Mouse (Mus musculus) liver, embryonic 12.5 days (tissue): Measurements from ENCODE around the gene Oas1d. TPM values are rescaled to one million over a fixed set of nuclear protein-coding genes. Genes with fewer than 3 reads are reported as not detected.
"Not testable (repeated sequence)": the region's sequence is repeated elsewhere in the genome, so short reads cannot be mapped to it uniquely, and the experiment has no call there.

Experiments
- ATAC-seq: fragments of 200-750 bp; cut with Nextera tagmentation; 2 replicates; pipeline ENCODE4 v1.8.0; 2017; ENCODE audit warnings: moderate number of reproducible peaks, mild to moderate bottlenecking, moderate library complexity
- H3K27ac ChIP-seq: fragments of 300-500 bp; sonication (generic); 2 replicates; pipeline ENCODE4 v1.5.1; 2016; ENCODE audit warnings: mild to moderate bottlenecking
- H3K27me3 ChIP-seq: fragments of 300-500 bp; sonication (generic); replicated peaks from 2 replicates; pipeline ENCODE4 v1.6.1; 2016; ENCODE audit warnings: mild to moderate bottlenecking, moderate library complexity
- H3K36me3 ChIP-seq: fragments of 300-500 bp; sonication (generic); 2 replicates; pipeline ENCODE4 v1.6.1; 2016; ENCODE audit warnings: mild to moderate bottlenecking, moderate library complexity
- H3K4me1 ChIP-seq: fragments of 300-500 bp; sonication (generic); 2 replicates; pipeline ENCODE4 v1.6.1; 2016
- H3K4me2 ChIP-seq: fragments of 300-500 bp; sonication (generic); 2 replicates; pipeline ENCODE4 v1.6.1; 2016; ENCODE audit warnings: mild to moderate bottlenecking, moderate library complexity
- H3K4me3 ChIP-seq: fragments of 300-500 bp; sonication (generic); 2 replicates; pipeline ENCODE4 v1.5.1; 2016; ENCODE audit warnings: mild to moderate bottlenecking, moderate library complexity
- H3K9ac ChIP-seq: fragments of 300-500 bp; sonication (generic); 2 replicates; pipeline ENCODE4 v1.6.1; 2016; ENCODE audit warnings: mild to moderate bottlenecking, moderate library complexity
- H3K9me3 ChIP-seq: fragments of 300-500 bp; sonication (generic); replicated peaks from 2 replicates; pipeline ENCODE4 v1.6.1; 2016; ENCODE audit warnings: mild to moderate bottlenecking, moderate library complexity
- WGBS: fragments of 180-500 bp; shearing (Covaris S2); methylation state at CpG from one replicate; pipeline ENCODE4 v1.1.7; 2016; ENCODE audit not compliant: insufficient replicate concordance; 5-methylcytosine and 5-hydroxymethylcytosine counted together
- polyA plus RNA-seq: library from polyadenylated mRNA; unstranded; fragments of >200 nt; fragmentation: Nextera tagmentation; extraction: Ambion mirVana; gene quantifications from 2 replicates; pipeline ENCODE4 v1.2.1, GENCODE M21; 2016

Oas1d gene
- polyA plus RNA-seq, 1 experiment from 2014 or later, result not detected

DNA sequence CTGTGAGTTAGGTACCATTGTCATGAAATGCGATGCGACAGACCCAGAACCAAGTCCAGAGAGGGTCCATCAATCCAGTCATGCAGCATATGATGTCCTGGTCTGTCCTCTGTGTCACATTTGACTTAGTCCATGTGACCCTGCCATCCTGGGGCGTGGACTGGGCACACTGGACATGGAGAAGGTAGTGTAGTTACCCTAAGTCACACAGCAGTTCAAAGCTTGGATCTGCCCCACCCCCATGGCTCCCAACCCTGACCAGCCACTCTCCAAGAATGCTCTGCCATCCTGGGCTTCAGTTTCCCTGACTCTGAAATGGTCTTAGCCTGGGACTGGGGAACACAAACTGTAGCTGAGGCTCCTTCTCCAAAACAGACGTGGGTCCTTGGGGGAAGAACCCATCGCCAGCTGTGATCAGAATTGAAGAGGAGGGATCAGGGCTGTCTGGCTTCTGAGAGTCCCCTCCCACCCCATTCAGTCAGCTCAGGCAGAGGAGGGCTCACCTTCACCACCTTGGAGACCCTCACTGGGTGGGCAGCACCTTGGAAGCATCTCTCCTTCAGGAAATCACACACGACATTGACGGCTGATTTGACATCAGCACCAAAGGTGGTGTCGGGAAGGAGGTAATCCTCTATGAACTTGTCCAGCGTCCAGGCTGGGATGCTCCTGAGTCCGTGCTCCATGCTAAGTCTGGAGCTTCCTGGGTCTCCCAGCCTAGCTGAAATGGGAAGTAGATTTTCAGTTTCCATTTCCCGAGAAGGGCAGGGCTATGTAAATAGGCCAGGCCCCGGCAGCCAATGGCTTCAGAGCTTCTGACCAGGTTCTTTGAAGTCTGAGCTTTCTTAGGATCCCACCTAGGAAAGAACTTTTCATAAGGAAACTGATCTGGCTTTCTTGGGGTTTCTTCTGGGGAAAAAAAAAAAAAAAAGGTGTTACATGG lies 7.3 kb upstream of the Oas1d start, which contains the start of gene Oas1a:
Gene Oas1a (minus strand): TSS at position 731 of the 943 bp plus-strand sequence.
- WGBS, result 25% methylated on average over 10 of the region's 12 CpGs
- H3K27me3 ChIP-seq, H3K4me1 ChIP-seq, H3K9me3 ChIP-seq, ATAC-seq, H3K4me3 ChIP-seq, H3K9ac ChIP-seq, H3K27ac ChIP-seq, H3K36me3 ChIP-seq: not testable (repeated sequence)
- H3K4me2 ChIP-seq, result 0 out of 2 replicates have a peak within 1 kb of the TSS, but pooled peaks have one; percentile 10

DNA sequence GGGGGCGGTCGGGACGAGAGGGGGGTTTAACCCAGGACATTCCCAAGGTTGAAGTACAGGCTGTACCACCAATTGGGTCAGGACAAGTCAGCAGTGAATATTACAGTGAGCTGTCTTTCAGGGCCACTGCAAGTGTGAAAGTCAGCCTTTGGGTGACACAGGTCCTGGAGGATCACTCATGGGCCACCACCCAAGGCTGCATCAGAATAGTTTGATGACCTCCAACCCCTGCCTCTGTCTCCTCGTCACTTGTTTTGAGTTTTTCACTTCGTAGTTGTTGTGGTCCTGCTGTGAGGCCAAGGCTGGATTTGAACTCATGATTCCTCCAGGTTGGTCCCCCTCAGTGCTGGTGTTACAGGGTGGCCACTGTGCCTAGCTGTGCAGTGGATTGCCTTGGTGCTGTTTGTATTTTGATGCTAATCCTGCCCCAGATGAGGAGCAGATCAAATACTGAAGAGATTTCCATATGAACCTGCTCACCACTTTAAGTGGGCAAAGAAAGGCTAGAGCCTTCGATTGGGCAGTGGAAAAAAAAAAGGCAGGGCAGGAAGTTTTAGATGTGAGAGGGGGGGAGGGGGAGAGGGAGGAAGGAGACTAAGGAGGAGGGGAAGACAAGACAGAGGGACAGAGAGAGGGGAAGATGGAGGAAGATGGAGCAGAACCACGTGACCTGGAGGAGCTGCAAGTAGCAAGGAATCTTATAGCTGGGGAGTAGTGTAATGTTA lies 6.0 kb upstream of the Oas1d start:
- WGBS, result 34% methylated on average over 7 of the region's 7 CpGs
- no peaks in the 10 kb centered on the region for H3K4me1 ChIP-seq

DNA sequence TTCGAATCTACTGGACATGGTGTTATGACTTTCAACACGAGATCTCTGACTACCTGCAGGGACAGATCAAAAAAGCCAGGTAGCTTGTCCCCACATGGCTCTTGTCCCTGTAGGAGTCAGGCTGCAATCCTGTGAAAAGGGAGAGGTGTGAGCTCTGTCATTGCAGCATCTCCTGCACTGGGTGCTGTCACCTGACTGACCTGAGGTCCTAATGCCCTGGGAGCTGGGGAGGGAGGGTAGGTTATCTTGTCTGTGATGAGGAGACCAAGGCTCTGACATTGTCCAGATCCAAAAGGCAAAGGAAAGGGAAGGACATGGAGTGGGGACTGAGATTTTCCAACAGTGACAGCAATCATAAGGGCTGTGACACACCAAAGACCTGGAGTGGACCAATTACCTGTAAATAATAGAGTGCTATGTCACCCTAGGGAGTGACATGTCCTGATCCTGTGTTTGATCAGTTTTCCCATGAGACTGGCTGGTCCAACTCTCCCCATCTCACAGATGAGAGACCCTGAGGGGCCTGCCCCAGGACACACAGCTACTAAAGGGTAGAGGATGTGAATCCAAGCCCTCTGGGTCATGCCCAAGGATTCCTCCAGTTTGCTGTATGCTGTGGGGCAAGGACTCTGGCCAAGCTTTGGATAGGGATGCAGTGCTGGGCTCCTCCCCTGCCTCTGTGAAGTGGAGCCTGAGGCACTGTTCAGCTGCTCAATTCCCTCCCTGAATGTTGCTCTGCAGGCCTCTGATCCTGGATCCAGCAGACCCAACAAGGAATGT lies 5.0 kb downstream of the Oas1d start:
- not testable (repeated sequence) for ATAC-seq, H3K4me2 ChIP-seq, H3K27me3 ChIP-seq, H3K9me3 ChIP-seq, H3K36me3 ChIP-seq, H3K27ac ChIP-seq, H3K4me1 ChIP-seq, H3K9ac ChIP-seq, H3K4me3 ChIP-seq
- 48% methylated on average over 2 of the region's 2 CpGs for WGBS

More for the DNA sequence above, 6.0 kb upstream of the Oas1d start:
- H3K9ac ChIP-seq, result no peak overlapping the region
- H3K27me3 ChIP-seq, result no peaks in the 10 kb centered on the region
- H3K9me3 ChIP-seq, result no peaks in the 10 kb centered on the region
- no peak overlapping the region for H3K27ac ChIP-seq
- H3K36me3 ChIP-seq, result no peaks in the 10 kb centered on the region
- ATAC-seq, result no peak
- H3K4me2 ChIP-seq, result no peak overlapping the region
- H3K4me3 ChIP-seq, result no peak overlapping the region

DNA sequence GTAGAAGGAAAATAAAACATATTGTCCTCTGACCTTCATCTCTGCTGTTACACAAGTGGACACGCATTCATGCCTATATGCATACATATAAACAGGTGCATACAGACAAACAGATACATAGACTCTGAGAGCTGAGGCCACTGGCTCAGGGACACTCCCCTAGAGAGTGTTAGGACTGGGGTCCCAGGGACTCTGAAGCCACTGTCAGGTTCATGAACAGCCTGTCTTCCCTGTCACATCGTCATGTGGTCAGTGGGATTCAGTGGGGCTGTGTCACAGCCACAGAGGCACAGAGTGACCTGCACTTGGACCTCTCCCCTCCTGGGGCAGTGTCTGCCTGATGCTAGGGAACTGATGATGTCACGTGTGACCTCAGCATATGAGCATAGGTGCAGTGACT lies 6.0 kb downstream of the Oas1d start:
- no peak for ATAC-seq
- Histone ChIP-seq H3K4me3 (no peak overlapping the region), H3K27me3 (no peaks in the 10 kb centered on the region), H3K4me1 (no peaks in the 10 kb centered on the region), H3K27ac (no peak overlapping the region), H3K9ac (no peak overlapping the region), H3K36me3 (no peaks in the 10 kb centered on the region), H3K4me2 (no peak overlapping the region), H3K9me3 (no peaks in the 10 kb centered on the region)
- WGBS, result 62% methylated on average over 3 of the region's 3 CpGs

DNA sequence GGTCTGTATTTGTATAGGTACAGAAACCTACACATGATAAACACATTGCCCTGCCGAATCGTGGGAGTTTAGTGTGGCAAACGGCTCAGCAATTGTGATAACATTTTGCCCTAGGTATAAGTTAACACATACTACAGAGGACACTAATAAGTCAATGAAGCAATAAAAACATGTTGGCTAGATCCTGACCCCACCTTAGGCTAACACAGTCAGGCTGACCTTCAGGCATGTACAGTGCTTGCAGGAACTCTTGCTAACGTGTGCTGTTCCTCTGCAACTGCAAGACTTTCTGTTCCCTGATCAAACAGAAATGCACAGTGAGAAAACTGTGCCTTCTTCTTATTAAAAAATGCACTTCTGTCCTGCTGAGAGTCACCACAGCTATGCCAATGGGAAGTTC lies 9.6 kb downstream of the Oas1d start:
- 57% methylated on average over 4 of the region's 4 CpGs for WGBS
- no peaks in the 10 kb centered on the region for H3K4me1 ChIP-seq
- H3K9ac ChIP-seq, result no peak overlapping the region
- H3K9me3 ChIP-seq, result no peaks in the 10 kb centered on the region
- H3K4me3 ChIP-seq, result no peak overlapping the region
- no peaks in the 10 kb centered on the region for H3K27me3 ChIP-seq
- ATAC-seq, result no peak
- H3K4me2 ChIP-seq, result no peak overlapping the region
- H3K36me3 ChIP-seq, result no peaks in the 10 kb centered on the region
- H3K27ac ChIP-seq, result no peak overlapping the region

DNA sequence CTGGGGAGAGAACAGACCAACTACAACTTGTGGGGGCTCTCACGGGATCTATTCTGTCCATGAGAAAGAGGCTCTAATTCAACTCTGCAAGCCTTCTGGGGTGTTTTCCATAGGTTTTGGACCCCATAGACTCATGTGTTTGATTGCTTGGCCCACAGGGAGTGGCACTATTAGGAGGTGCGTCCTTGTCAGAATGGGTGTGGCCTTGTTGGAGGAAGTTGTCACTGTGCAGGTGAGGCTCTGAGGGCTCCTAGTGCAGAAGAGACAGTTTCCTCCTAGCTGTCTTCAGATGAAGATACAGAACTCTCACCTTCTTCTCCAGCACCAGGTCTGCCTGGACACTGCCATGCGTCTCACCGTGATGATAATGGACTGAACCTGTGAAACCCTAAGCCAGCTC lies 10.2 kb downstream of the Oas1d start:
- H3K4me1 ChIP-seq, ATAC-seq, H3K4me3 ChIP-seq, H3K27ac ChIP-seq, H3K36me3 ChIP-seq, H3K4me2 ChIP-seq, H3K9me3 ChIP-seq, H3K9ac ChIP-seq, H3K27me3 ChIP-seq: not testable (repeated sequence)
- WGBS, result 64% methylated on average over 4 of the region's 4 CpGs

DNA sequence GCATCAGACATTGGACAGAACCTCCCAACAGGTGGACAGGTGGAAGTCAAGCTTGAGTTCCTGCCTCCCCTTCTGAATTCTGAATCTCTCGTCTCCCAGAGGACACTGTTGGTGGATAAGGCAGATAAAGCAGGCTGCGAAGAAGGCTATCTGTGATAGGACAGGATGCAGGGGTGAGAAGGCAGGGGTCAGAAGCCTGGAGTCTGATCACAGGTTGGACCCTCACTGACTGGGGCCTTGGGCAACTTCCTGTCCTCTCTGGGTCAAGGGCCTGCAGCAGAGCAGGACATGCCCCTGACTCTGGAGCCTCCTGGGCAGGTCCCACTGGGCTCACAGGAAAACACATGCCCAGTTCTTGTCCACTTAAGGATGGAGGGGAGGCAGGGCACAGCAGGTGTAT lies 12.0 kb downstream of the Oas1d start:
- not testable (repeated sequence) for H3K9me3 ChIP-seq, H3K4me1 ChIP-seq, ATAC-seq, H3K27me3 ChIP-seq, H3K4me2 ChIP-seq, H3K9ac ChIP-seq, H3K27ac ChIP-seq, H3K36me3 ChIP-seq, H3K4me3 ChIP-seq
- 30% methylated on average over 2 of the region's 2 CpGs for WGBS

DNA sequence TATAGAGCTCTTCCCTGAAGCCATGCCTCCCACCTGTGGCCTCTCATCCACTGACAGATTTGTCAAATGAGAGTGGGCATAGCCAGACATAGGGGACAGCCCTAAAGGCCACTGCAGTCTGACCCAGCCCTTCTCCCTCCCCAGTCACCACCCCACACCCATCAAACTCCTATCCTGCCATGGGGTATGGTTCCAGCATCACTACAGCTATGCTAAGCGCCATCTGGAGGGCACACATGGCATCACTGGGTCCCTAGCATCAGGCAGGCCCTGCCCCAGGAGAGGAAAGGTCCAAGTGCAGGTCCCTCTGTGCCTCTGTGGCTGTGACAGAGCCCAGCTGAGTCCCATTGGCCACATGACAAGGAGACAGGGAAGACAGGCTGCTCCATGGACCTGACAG lies 12.7 kb downstream of the Oas1d start:
- 6% methylated on average over 1 of the region's 1 CpGs for WGBS
- H3K4me2 ChIP-seq, result no peak overlapping the region
- ATAC-seq, result no peak

DNA sequence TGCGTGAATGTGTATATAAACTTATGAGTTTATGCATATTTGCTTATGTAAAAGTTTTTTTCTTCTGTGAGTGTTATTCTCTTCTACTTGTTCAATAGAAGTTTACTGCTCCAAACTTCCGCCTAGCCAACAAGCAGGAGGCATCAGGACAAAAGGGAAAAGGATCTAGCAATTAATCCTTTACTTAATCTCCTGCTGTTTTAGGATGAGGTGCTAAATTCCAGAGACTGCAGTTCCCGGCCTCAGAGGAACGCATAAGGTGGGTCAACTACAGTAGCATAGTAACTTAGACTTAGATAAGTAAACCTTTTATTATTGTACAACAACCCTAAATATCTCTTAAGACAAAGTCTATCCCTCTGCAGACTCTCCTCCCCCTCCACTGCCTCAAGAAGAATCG lies 19.6 kb downstream of the Oas1d start:
- no peaks in the 10 kb centered on the region for H3K36me3 ChIP-seq
- H3K4me1 ChIP-seq, result no peaks in the 10 kb centered on the region
- WGBS, result 16% methylated on average over 4 of the region's 5 CpGs
- no peak overlapping the region for H3K9ac ChIP-seq
- H3K27ac ChIP-seq, result no peak overlapping the region
- H3K9me3 ChIP-seq, result no peaks in the 10 kb centered on the region
- ATAC-seq, result no peak
- H3K27me3 ChIP-seq, result no peaks in the 10 kb centered on the region
- H3K4me2 ChIP-seq, result no peak overlapping the region
- H3K4me3 ChIP-seq, result no peak overlapping the region

More for the DNA sequence above, 12.7 kb downstream of the Oas1d start:
- Histone ChIP-seq H3K27me3 (no peaks in the 10 kb centered on the region), H3K4me1 (no peaks in the 10 kb centered on the region), H3K4me3 (no peak overlapping the region), H3K9me3 (no peaks in the 10 kb centered on the region), H3K9ac (no peak overlapping the region), H3K27ac (no peak overlapping the region), H3K36me3 (no peaks in the 10 kb centered on the region)

DNA sequence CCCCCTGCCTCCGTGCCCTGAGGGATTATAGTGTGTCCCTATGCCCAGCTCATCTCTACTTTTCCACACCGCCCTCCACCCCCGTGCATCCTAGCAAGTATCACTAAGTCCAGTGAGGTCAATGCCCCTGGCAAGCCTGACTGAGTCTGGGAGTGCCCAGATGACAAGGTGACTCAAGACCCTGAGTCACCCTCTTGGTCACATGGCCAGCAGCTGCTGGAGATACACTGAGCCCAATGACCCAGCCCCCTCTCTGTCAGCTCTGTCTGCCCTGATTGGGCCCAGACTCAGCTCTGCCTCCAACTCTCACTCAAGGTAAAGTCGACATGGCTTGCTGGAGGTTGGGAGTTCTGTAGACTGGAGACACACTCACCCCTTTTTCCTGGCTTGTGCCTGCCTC lies 23.5 kb downstream of the Oas1d start:
- no peak overlapping the region for H3K4me2 ChIP-seq
- no peaks in the 10 kb centered on the region for H3K9me3 ChIP-seq
- no peak overlapping the region for H3K27ac ChIP-seq
- H3K4me3 ChIP-seq, result no peak overlapping the region
- H3K27me3 ChIP-seq, result no peaks in the 10 kb centered on the region
- ATAC-seq, result no peak
- H3K4me1 ChIP-seq, result no peaks in the 10 kb centered on the region
- no peaks in the 10 kb centered on the region for H3K36me3 ChIP-seq
- 54% methylated on average over 4 of the region's 4 CpGs for WGBS
- no peak overlapping the region for H3K9ac ChIP-seq

DNA sequence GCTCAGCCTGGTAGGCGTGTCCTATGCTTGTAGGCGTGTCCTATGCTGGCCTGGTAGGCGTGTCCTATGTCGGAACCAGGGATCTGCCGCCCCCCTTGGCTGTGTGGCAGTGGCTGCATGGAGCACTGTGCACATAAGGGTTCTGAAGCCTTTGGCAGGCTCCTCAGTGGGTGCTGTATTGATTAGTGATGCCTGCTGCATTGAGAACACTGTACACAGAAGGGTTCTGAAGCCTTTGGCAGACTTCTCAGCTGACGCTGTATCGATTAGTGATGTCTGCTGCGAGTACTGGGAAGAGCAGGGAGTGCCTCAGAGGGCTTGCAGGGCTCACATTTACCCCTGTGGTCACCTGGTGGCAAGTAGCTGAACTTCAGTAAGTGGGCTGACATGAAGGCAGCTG lies 24.2 kb downstream of the Oas1d start:
- Histone ChIP-seq H3K9ac (no peak overlapping the region), H3K4me1 (no peaks in the 10 kb centered on the region), H3K27me3 (no peaks in the 10 kb centered on the region), H3K27ac (no peak overlapping the region), H3K36me3 (no peaks in the 10 kb centered on the region), H3K4me3 (no peak overlapping the region), H3K4me2 (no peak overlapping the region), H3K9me3 (no peaks in the 10 kb centered on the region)
- ATAC-seq, result no peak
- WGBS, result 19% methylated on average over 8 of the region's 8 CpGs

DNA sequence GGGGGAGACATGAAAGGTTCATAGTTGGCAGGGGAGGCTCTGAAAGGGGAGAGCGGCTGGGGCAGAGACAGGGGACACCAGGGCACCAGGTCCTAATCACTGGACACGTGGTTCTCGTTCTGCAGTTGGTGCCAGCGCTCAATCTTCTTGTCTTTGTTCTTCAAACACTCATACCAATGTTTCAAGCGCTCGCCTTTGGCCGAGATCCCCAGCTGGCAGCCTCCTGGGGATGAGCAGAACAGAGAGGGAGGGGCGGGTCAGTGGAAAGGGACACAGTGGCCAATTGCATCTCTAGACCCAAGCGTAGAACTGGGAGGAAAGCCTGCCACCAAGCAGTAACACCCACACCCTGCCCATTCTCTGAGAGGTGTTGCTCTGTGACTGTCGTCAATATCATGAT lies 27.7 kb downstream of the Oas1d start:
- no peak for ATAC-seq
- Histone ChIP-seq H3K4me2 (no peak overlapping the region), H3K4me1 (no peaks in the 10 kb centered on the region), H3K36me3 (no peaks in the 10 kb centered on the region), H3K9me3 (no peaks in the 10 kb centered on the region), H3K27ac (no peak overlapping the region), H3K9ac (no peak overlapping the region), H3K27me3 (no peaks in the 10 kb centered on the region), H3K4me3 (no peak overlapping the region)
- WGBS, result 56% methylated on average over 10 of the region's 10 CpGs
